Mouse (Mus musculus) liver, postnatal 0 days (tissue): ENCODE data around the gene Morc2a.

ENCODE experiments used
- CTCF ChIP-seq: sonication (generic); IDR thresholded peaks from 2 replicates; pipeline ENCODE4 v1.5.1; 2016; ENCODE audit warnings: antibody characterized with exemption, low read depth
- EP300 ChIP-seq: IDR thresholded peaks from 2 replicates; pipeline ENCODE4 v1.6.1; 2016; ENCODE audit warnings: antibody characterized with exemption, low read depth, mild to moderate bottlenecking

GRCm38 (mm10) chr11:3727438-3728105 lies 78.6 kb downstream of the Morc2a start:
- no peak for TF ChIP-seq CTCF
- TF ChIP-seq EP300 = no peak
